Comparison of ENCODE assay signal across 9 mouse cellular contexts in the genomic region with DNA sequence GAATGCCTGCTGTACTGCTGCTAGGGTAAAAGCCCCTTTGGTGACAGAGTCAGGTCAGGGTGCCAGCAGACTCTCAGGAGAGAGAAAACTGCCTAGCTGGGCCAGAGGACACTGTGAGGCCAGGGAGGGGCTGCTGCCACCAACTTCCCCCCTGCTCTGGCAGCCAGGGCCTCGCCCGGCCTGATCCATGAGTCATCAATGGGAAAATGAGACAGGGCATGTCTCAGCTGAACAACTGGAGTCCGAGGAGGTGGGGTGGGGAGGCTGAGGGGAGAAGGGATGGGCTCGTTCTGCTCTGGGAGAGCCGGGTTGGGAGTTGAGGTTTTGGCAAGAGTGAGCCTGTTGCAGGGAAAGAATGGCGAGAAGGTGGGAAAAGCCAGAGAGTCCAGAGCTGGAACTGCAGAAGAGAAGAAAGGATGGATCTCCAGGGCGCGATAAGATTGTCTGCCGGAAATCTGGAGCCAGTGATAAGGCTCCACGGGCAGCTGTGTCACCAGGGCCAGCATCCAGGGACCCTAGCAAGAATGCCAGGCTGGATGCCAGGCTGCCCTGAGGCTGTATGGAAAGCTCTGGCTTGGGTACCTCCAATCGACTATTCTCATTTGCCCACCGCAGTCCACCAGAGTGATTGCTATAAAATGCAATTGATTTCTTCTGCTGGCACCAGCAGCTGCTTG. TPM values are rescaled to one million over a fixed set of nuclear protein-coding genes. Genes with fewer than 3 reads are reported as not detected.
DNase-seq lines count a peak whose midpoint lies in the region; ATAC-seq and TF ChIP-seq lines count a peak whose summit lies in the region.
"Had no signal": no experiment of that assay in that cellular context is flagged by ENCODE, and none has a peak within 500 bp of the region (broad histone marks: within the 10 kb centered on the region; RNA-seq: fewer than 3 reads in every experiment).

No protein-coding gene starts in this region.

- H3K27me3 ChIP-seq in heart, adult 2 months (ENCODE audit: control insufficient read depth, insufficient read depth, low read length), result no peaks in the 10 kb centered on the region
- no peaks in the 10 kb centered on the region for H3K27me3 ChIP-seq in lung, embryonic 15.5 days

- DNase-seq in MEL-GATA-1-ER (ENCODE audit: extremely low read depth, low read depth), result peak; percentile 18
- peak; percentile 62 to 86 for DNase-seq in adrenal gland, adult (ENCODE audit: inconsistent age in 2 of 2, low spot score in 1 of 2)
- peak; percentile 54 to 76 for DNase-seq in heart, adult 2 months
- DNase-seq in embryo, embryonic 10.5 days (ENCODE audit: low spot score), result no peak
- no peak for DNase-seq in natural killer cell, adult 2 months (ENCODE audit: low spot score in 2 of 2)
- DNase-seq in thymus, postnatal 25 days, result no peak
- DNase-seq in layer of hippocampus, postnatal 10 days (ENCODE audit: low spot score in 2 of 2), result no peak

- H3K9me3 ChIP-seq in lung, embryonic 15.5 days, result no peaks in the 10 kb centered on the region

- no peak overlapping the region for H3K9ac ChIP-seq in heart, adult 2 months (ENCODE audit: low read depth, low read length)
- H3K9ac ChIP-seq in lung, embryonic 15.5 days, result no peak overlapping the region

- peak overlapping the region; percentile 47 for H3K27ac ChIP-seq in heart, adult 2 months
- H3K27ac ChIP-seq in lung, embryonic 15.5 days, result peak overlapping the region; percentile 42; the same call in 1 of the 2 replicates

- 0 out of 2 replicates have a peak, but pooled peaks have one; percentile 11 for TF ChIP-seq EP300 in heart, adult 2 months (IDR thresholded peaks at IDR 0.05; ENCODE audit: insufficient read depth, low read depth, low read length)

- H3K79me2 ChIP-seq in heart, adult 2 months (replicated peaks; ENCODE audit: control insufficient read depth, insufficient read depth, low read length), result no peaks in the 10 kb centered on the region; the same call in 1 of the 2 replicates

- TF ChIP-seq CTCF in heart, adult 2 months (IDR thresholded peaks at IDR 0.05), result no peak

- peaks cover 6% of the 10 kb centered on the region for H3K4me1 ChIP-seq in heart, adult 2 months (ENCODE audit: control insufficient read depth, insufficient read depth, low read length)
- peaks cover 39% of the 10 kb centered on the region for H3K4me1 ChIP-seq in lung, embryonic 15.5 days

- no peak overlapping the region for H3K4me3 ChIP-seq in heart, adult 2 months
- H3K4me3 ChIP-seq in lung, embryonic 15.5 days, result no peak overlapping the region

- ATAC-seq in lung, embryonic 15.5 days (ENCODE audit: borderline replicate concordance, extremely low read depth, low FRiP score, low TSS enrichment), result no peak

- intact Hi-C loops in heart, adult 2 months (cut with DNase I), result no loop called here

- H3K36me3 ChIP-seq in heart, adult 2 months (ENCODE audit: control insufficient read depth, insufficient read depth, low read length), result no peaks in the 10 kb centered on the region
- peaks cover 16% of the 10 kb centered on the region; the same call in 1 of the 2 replicates for H3K36me3 ChIP-seq in lung, embryonic 15.5 days

- TF ChIP-seq POLR2A in heart, adult 2 months (IDR thresholded peaks at IDR 0.05; ENCODE audit: insufficient read depth, low read depth, low read length), result no peak

- no peak overlapping the region for H3K4me2 ChIP-seq in lung, embryonic 15.5 days

- WGBS in heart, adult 2 months, result 19% methylated on average over 12 of the region's 12 CpGs
- WGBS in lung, embryonic 15.5 days, result 49% methylated on average over 12 of the region's 12 CpGs

RNA-seq across cellular contexts. Expression of gene Phlda3, which starts 5.1 kb away (rescaled TPM):
- 10 to 100 TPM in 1 of 2 experiments, 1 to 10 TPM in 1; 8.4 to 11.5 TPM for total RNA-seq in heart, adult 2 months (2021)
- polyA plus RNA-seq in heart, adult 2 months (2012; rRNA removed), result 23.3 and 36.8 TPM in 2 replicates
- polyA plus RNA-seq in lung, embryonic 15.5 days (2015; fragmentation: Nextera tagmentation; extraction: Ambion mirVana), result 79.9 and 80.0 TPM in 2 replicates
- 10 to 100 TPM; 12.3 to 12.7 TPM for total RNA-seq in layer of hippocampus, postnatal 10 days (2021)

RNA-seq across cellular contexts. Expression of gene Tnni1, which starts 8.2 kb away (rescaled TPM):
- 1 to 10 TPM in 1 of 2 experiments, under 1 TPM in 1; 0.84 to 1.1 TPM for total RNA-seq in heart, adult 2 months (2021)
- 1.3 and 2.5 TPM in 2 replicates for polyA plus RNA-seq in heart, adult 2 months (2012; rRNA removed)
- polyA plus RNA-seq in lung, embryonic 15.5 days (2015; fragmentation: Nextera tagmentation; extraction: Ambion mirVana), result 97.5 and 117 TPM in 2 replicates
- total RNA-seq in layer of hippocampus, postnatal 10 days (2021), result not detected
- polyA plus RNA-seq: liver, adult 2 months had no signal

RNA-seq across cellular contexts. Expression of gene Lad1, which starts 47.4 kb away (rescaled TPM):
- total RNA-seq in heart, adult 2 months (2021), result 1 to 10 TPM; 7.2 to 7.3 TPM
- polyA plus RNA-seq in heart, adult 2 months (2012; rRNA removed), result 13.2 and 16.2 TPM in 2 replicates
- 14.9 and 17.0 TPM in 2 replicates for polyA plus RNA-seq in lung, embryonic 15.5 days (2015; fragmentation: Nextera tagmentation; extraction: Ambion mirVana)
- 1 to 10 TPM in 1 of 2 experiments, under 1 TPM in 1; 0.64 to 1.1 TPM for total RNA-seq in layer of hippocampus, postnatal 10 days (2021)

RNA-seq across cellular contexts. Expression of gene Csrp1, which starts 51.2 kb away (rescaled TPM):
- 10 to 100 TPM; 50.1 to 50.5 TPM for total RNA-seq in heart, adult 2 months (2021)
- polyA plus RNA-seq in heart, adult 2 months (2012; rRNA removed), result 99.2 and 128 TPM in 2 replicates
- 275 and 280 TPM in 2 replicates for polyA plus RNA-seq in lung, embryonic 15.5 days (2015; fragmentation: Nextera tagmentation; extraction: Ambion mirVana)
- total RNA-seq in layer of hippocampus, postnatal 10 days (2021), result 10 to 100 TPM; 82.2 to 91.4 TPM

Comparison
In these comparisons a context has a peak if more than half of its experiments do, and no peak if none do; other contexts are left out.
1. DNase-seq: peak in MEL-GATA-1-ER (single experiment), adrenal gland, adult (2 of 2) and heart, adult 2 months (2 of 2); none in embryo, embryonic 10.5 days (single experiment), natural killer cell, adult 2 months (0 of 2), thymus, postnatal 25 days (single experiment) and layer of hippocampus, postnatal 10 days (0 of 2).